Mouse (Mus musculus): ENCODE results near the gene Ppdpf.

Ppdpf gene

GRCm38 (mm10) chr2:181187121-181188000 is at the start of gene Ppdpf:
Gene Ppdpf (plus strand): TSS chr2:181187247.
- DNase-seq (ENCODE audit: low spot score in 2 of 2), result peak; percentile 91 to 96

GRCm38 (mm10) chr2:181139641-181140193 is 47.3 kb upstream of the Ppdpf start:
- DNase-seq (ENCODE audit: low spot score in 2 of 2), result no peak

- DNase-seq (ENCODE audit: low spot score in 2 of 2), result no peak
These were observed 44.3 kb upstream of the Ppdpf start for GRCm38 (mm10) chr2:181142703-181143135.

GRCm38 (mm10) chr2:181143509-181144276 is 43.4 kb upstream of the Ppdpf start:
- DNase-seq (ENCODE audit: low spot score in 2 of 2), result no peak

GRCm38 (mm10) chr2:181144675-181145074 is 42.4 kb upstream of the Ppdpf start:
- DNase-seq (ENCODE audit: low spot score in 2 of 2), result no peak

- DNase-seq (ENCODE audit: low spot score in 2 of 2), result no peak
These were observed 40.0 kb upstream of the Ppdpf start for GRCm38 (mm10) chr2:181146976-181147545.

- no peak for DNase-seq (ENCODE audit: low spot score in 2 of 2)
These were observed 39.3 kb upstream of the Ppdpf start for GRCm38 (mm10) chr2:181147546-181148317.

GRCm38 (mm10) chr2:181148318-181148955 is 38.6 kb upstream of the Ppdpf start:
- DNase-seq (ENCODE audit: low spot score in 2 of 2), result no peak

- no peak for DNase-seq (ENCODE audit: low spot score in 2 of 2)
These were observed 36.8 kb upstream of the Ppdpf start for GRCm38 (mm10) chr2:181150281-181150680.

GRCm38 (mm10) chr2:181152701-181153100 is 34.3 kb upstream of the Ppdpf start:
- DNase-seq (ENCODE audit: low spot score in 2 of 2), result no peak

- DNase-seq (ENCODE audit: low spot score in 2 of 2), result no peak
These were observed 33.9 kb upstream of the Ppdpf start for GRCm38 (mm10) chr2:181153131-181153530.

- DNase-seq (ENCODE audit: low spot score in 2 of 2), result no peak
These were observed 33.2 kb upstream of the Ppdpf start for GRCm38 (mm10) chr2:181153837-181154236.

GRCm38 (mm10) chr2:181154361-181154760 is 32.7 kb upstream of the Ppdpf start:
- DNase-seq (ENCODE audit: low spot score in 2 of 2), result no peak

GRCm38 (mm10) chr2:181154831-181155415 is 32.1 kb upstream of the Ppdpf start:
- DNase-seq (ENCODE audit: low spot score in 2 of 2), result no peak

GRCm38 (mm10) chr2:181155801-181156200 is 31.2 kb upstream of the Ppdpf start:
- no peak for DNase-seq (ENCODE audit: low spot score in 2 of 2)

GRCm38 (mm10) chr2:181156248-181157121 is 30.6 kb upstream of the Ppdpf start, which contains the start of gene Eef1a2:
Gene Eef1a2 (minus strand): TSS chr2:181157014.
- DNase-seq (ENCODE audit: low spot score in 2 of 2), result no peak

GRCm38 (mm10) chr2:181157180-181157579 is 29.9 kb upstream of the Ppdpf start:
- DNase-seq (ENCODE audit: low spot score in 2 of 2), result no peak

- DNase-seq (ENCODE audit: low spot score in 2 of 2), result no peak
These were observed 29.2 kb upstream of the Ppdpf start for GRCm38 (mm10) chr2:181157716-181158302.

GRCm38 (mm10) chr2:181158471-181158870 is 28.6 kb upstream of the Ppdpf start:
- no peak for DNase-seq (ENCODE audit: low spot score in 2 of 2)
